Mouse (Mus musculus): ENCODE results near the gene Mbtps2.

The Mbtps2 gene

GRCm38 (mm10) chrX:157598186-157598996, at the start of gene Mbtps2:
Gene Mbtps2, minus strand, starts transcription at chrX:157598715.
- DNase-seq = peak; percentile 52

DNA sequence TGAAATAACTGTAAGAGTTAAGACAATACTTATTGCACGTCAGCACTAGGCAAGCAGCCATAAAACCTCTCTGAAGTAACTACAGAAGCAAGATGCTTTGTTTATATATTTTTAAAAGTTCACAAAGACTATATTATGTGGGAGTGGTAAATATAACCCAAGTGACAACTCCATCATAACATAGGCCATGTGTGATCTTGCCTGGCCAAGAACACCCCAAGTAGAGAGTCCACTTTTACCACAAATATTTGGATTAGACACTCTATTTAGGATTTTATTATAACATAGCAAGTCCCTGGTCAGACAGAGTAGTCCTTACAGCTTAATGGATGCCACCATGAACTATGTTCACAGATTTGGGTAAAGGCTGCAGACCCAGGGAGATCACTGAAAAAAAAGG, 47.9 kb upstream of the Mbtps2 start:
- no peak for DNase-seq

DNA sequence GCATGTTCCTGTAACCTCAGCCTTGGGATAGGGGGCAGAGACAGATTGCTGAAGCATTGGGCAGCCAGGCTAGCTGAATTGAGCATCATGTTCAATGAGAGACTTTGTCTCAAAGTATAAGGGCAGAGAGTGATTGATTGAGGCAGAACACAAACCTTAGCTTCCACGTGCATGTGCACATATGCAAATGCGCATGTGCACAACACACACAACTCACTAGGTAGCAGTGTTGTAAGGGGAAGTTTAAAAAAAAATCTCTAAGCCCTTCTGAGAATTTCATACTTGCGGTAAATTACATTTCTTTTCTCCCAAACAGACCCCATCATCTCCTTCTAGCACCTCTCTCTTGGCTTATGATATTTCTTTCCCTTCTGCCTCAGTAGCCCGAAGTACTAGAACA, 46.2 kb upstream of the Mbtps2 start:
- no peak for DNase-seq

GRCm38 (mm10) chrX:157644300-157644699, 45.8 kb upstream of the Mbtps2 start:
- DNase-seq = peak; percentile 19

DNA sequence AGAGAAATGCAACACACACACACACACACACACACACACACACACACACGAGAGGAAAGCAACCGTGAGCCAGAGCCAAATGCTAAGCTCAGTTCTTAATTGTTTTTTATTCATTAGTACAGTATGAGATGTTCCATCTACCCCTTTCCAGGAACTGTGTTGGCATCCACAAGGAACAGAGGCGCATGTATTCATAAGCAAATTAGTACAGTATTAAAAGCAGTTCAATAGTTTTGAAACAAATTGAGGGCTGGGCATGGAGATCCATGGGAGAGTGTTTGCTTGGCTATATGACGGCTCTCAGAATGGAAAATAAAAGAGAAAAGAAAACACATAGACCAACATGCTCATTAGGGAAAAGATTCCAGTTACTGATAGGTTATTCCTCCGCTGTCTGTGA, 44.3 kb upstream of the Mbtps2 start:
- no peak for DNase-seq

DNA sequence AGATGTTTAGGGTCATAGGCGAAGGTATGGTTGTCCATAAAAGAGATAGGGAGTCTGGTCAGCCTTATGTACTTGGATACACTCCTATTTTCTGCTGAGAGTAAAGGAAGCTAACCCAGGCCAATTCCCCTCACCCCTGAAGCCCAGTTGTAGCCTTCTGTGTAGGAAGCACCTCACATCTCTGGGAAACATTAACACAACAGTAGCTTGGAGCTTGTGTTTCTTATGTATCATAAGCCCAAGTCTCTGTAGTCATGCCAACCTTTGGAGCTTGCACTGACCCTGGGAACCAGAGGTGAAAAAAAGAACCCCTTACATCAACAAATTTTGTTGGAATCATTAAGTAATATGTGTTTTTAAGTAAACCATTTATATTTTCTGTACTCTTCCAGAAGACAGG, 38.7 kb upstream of the Mbtps2 start:
- DNase-seq = peak; percentile 15

GRCm38 (mm10) chrX:157633676-157634414, 35.3 kb upstream of the Mbtps2 start:
- no peak for DNase-seq

- no peak for DNase-seq
Observed at GRCm38 (mm10) chrX:157630341-157630740, 31.8 kb upstream of the Mbtps2 start.

DNA sequence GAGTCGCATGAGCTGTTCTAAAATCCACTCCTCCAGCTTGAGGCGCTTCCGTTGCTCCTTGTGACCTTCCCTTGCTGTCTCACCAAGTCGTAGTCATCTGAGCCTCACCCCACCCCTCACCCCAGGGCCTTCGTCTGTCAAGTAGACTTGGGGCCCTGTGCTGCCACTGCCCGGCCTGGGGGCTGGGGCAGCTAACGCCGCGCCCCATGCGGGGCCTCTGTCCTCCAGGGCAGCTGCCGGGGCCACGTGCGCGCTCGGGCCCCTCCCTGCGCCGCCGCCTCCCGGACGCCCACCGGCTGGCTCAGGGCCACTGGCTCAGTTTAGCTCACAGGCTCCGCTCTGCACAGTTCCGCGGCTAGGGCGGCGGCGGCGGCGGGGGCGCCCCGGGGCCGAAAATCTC, 14.4 kb upstream of the Mbtps2 start:
- no peak for DNase-seq

DNA sequence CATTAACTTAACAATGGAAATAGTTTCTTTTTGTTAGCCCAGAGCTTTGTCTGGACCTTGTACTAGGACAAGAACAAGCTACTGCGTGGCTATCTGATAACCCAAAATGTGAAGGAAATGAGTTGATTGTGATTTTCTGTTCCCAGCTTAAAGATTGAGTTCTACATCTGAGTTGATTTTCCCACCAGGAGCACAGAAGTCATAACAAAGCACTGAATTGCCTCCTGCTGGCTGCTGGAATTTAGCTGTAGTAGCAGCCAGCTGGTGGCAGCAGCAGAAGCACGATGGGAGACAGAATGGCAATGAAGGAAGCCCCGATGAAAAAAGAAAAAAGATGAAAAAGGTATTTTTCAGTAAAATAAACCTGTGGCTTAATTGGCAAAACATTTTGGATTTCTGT, 2.9 kb upstream of the Mbtps2 start:
- peak; percentile 17 for DNase-seq

- DNase-seq = no peak
Observed at GRCm38 (mm10) chrX:157597585-157598185, 830 bp downstream of the Mbtps2 start.

DNA sequence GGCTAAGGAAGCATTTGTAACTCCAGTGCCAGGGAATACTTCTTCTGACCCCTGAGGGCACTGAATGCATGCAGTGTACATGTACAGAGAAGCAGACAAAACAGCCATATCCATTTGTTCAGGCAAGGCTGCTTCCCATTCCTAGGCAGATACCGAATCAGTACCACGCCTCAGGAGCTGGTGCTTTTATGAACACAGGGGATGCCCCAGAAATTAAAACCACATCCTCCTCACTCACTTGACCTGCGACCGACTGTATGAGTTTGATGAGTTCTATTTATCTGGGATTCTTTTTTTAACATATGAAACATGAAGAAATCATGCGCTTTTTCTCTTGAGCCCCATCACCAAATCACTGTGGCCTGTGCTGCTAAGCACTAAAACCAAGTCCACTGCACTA, 1.7 kb downstream of the Mbtps2 start:
- no peak for DNase-seq

DNA sequence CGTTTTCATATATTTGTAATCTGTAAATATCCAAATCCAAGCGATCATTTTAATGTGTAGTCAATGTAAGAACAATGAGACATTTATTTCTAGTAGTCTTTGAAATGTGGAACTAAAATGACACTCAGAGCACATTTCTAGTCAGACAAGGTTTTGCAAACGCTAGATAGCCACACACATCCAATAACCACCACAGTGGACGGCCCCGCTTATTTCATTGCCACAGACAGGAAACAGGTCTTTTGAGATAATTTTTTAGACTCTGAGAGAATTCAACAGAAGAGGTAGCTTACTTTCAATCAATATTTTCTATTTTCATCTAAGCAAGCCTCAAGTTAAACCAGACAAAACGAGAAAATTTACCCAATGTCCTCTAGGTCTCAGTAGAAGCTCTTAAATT, 2.6 kb downstream of the Mbtps2 start:
- no peak for DNase-seq

- no peak for DNase-seq
Observed at GRCm38 (mm10) chrX:157594606-157595005, 3.9 kb downstream of the Mbtps2 start.

GRCm38 (mm10) chrX:157587001-157587400, 11.5 kb downstream of the Mbtps2 start:
- no peak for DNase-seq

GRCm38 (mm10) chrX:157586397-157586796, 12.1 kb downstream of the Mbtps2 start:
- no peak for DNase-seq

- no peak for DNase-seq
Observed at GRCm38 (mm10) chrX:157579108-157579614, 19.4 kb downstream of the Mbtps2 start.

- DNase-seq = no peak
Observed at GRCm38 (mm10) chrX:157574683-157575082, 23.8 kb downstream of the Mbtps2 start.

DNA sequence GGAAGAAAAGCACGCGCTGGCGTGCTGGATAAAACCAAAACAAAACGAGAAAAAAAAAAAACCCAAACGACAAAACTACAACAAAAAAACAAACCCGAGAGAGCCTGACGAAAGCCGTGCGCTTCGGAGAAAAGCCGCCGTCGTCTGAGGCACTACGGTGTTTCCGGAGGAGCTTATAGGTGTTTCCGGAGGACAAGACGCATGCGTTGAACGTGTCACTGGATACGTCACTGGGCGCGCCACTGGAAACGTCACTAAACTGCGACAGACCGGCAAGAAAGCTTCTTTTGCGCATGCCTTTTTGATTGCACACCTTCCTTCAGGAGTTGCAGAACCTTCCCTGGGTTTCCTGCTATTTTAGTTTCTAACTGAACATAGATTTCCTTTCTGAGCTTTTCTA, 29.7 kb downstream of the Mbtps2 start, which contains the start of gene Yy2:
TSS of gene Yy2 (minus strand) at position 146 of the 400 bp plus-strand sequence.
- DNase-seq = no peak

DNA sequence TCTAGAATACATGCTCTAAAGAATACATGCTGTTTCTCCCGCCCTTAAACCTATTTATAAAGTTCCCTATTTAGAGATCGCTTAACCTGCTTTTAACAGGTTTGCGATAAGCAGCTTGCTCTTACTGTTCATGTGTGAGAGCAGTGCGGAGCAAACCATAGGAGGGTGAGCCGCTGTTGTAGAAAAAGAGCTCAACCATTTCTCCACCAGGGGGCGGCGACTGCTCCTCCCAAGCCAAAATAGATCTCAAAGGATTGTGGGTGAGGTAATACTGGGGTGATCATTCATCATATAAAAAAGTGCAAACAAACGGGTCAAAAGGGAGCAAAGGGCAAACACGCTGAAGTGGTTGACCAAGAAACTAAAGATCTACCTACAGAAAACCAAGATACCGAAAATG, 34.7 kb downstream of the Mbtps2 start:
- no peak for DNase-seq

GRCm38 (mm10) chrX:157547082-157547481, 51.4 kb downstream of the Mbtps2 start:
- DNase-seq = peak; percentile 49

DNA sequence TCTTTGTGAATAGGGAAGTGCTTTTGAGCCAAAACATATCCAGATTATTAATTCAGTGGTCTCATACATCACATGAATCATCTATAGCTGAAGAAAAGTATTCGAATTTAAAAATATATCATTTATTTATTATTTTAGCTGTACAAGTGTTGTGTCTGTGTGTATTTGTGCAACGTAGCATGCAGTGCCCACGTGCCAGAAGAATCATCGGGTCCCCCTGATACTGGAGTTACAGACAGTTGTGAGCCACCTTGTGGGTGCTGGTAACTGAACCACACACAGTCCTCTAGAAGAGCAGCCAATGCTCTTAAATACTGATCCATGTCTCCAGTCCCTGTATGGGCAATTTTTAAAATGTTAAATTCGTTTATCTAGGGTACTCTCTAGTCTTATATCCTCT, 92.1 kb downstream of the Mbtps2 start:
- DNase-seq = no peak

- no peak for DNase-seq
Observed at GRCm38 (mm10) chrX:157504506-157504905, 94.0 kb downstream of the Mbtps2 start.

DNA sequence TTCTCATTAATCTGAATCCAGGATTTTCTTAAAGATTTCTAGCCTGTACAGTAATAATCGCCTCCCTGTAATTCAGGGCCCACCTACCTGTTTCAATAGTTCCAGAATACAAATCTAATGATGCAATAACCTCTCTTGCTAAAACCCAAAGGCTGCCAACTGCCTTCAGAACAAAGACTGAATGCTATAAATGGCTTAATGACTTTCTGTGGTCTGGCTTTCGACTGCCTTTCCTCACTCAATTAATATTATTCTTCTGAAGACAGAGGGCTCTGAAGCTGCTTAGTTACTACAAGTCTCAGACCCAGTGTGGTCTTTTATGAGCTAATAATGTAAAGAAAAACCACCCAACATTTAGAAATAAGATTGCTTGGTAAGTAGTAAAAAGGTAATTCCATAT, 96.6 kb downstream of the Mbtps2 start:
- no peak for DNase-seq

Measured in kidney, adult 11 months (tissue).